Mouse (Mus musculus): ENCODE measurements around the gene Ang2.
"Not testable (repeated sequence)": the region's sequence is repeated elsewhere in the genome, so short reads cannot be mapped to it uniquely, and the experiment has no call there.

DNA sequence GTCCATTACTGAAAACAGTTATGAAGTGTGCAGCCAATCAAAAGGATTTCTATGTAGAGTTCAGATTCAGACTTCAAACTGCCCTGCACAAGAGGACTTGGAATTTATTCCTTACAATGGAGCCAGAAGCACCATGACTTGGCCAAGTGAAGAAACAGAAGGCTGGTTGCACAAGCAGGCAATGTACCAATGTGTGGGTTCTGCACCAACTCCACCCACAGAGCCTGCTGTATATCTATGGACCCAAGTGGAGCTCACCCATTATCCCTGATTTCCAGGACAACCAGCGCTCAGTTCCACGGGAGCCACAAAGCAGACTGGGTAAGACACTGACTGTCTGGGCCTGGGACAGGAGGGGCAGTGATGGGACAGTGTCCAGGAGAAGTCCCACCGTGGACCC is 37.0 kb downstream of the Ang2 start, which contains the start of gene Rnase2b:
- not testable (repeated sequence) for TF ChIP-seq MAZ (IDR thresholded peaks at IDR 0.05; ENCODE audit: low read depth, low read length); USF1 (IDR thresholded peaks at IDR 0.05; ENCODE audit: low read depth, low read length); MAFK (IDR thresholded peaks at IDR 0.05; ENCODE audit: borderline replicate concordance, low read depth, low read length); TAL1 (IDR thresholded peaks at IDR 0.05; ENCODE audit: low read length); CTCF (IDR thresholded peaks at IDR 0.05 in 2 of 3, conservative IDR thresholded peaks at IDR 0.05 in 1 of 3; ENCODE audit: control insufficient read depth in 1 of 3, insufficient read depth in 1 of 3, low read depth in 2 of 3, low read length in 3 of 3, poor library complexity in 1 of 3, severe bottlenecking in 1 of 3); POLR2A (IDR thresholded peaks at IDR 0.05; ENCODE audit: control insufficient read depth in 1 of 2, insufficient read depth in 1 of 2, low read depth in 1 of 2, low read length in 2 of 2, poor library complexity in 1 of 2); E2F4 (IDR thresholded peaks at IDR 0.05; ENCODE audit: borderline replicate concordance, low read depth, low read length); HCFC1 (IDR thresholded peaks at IDR 0.05; ENCODE audit: low read depth, low read length); EP300 (IDR thresholded peaks at IDR 0.05; ENCODE audit: low read depth in 1 of 2, low read length in 2 of 2); NELFE (IDR thresholded peaks at IDR 0.05; ENCODE audit: low read depth, low read length); SIN3A (IDR thresholded peaks at IDR 0.05; ENCODE audit: low read length); ZC3H11A (IDR thresholded peaks at IDR 0.05; ENCODE audit: low read depth, low read length); POLR2AphosphoS2 (IDR thresholded peaks at IDR 0.05; ENCODE audit: low read length); CHD1 (IDR thresholded peaks at IDR 0.05; ENCODE audit: low read depth, low read length)

All from MEL (cell line).